Mouse (Mus musculus): ENCODE results near the gene Ptpn18.
"Not testable (repeated sequence)": the region's sequence is repeated elsewhere in the genome, so short reads cannot be mapped to it uniquely, and the experiment has no call there.

Ptpn18 gene

GRCm38 (mm10) chr1:34505970-34506551, 46.5 kb downstream of the Ptpn18 start:
- in situ Hi-C loops (cut with MboI; ENCODE audit: low pct_unique_long_range_greater_than_20kb in 1 of 2, low sequenced_read_pairs in 2 of 2, unreplicated experiment in 1 of 2): no loop called here

- in situ Hi-C loops (cut with MboI; ENCODE audit: low pct_unique_long_range_greater_than_20kb in 1 of 2, low sequenced_read_pairs in 2 of 2, unreplicated experiment in 1 of 2): no loop called here
Measured at GRCm38 (mm10) chr1:34507986-34508385, 48.4 kb downstream of the Ptpn18 start.

- in situ Hi-C loops (cut with MboI; ENCODE audit: low pct_unique_long_range_greater_than_20kb in 1 of 2, low sequenced_read_pairs in 2 of 2, unreplicated experiment in 1 of 2): no loop called here
Measured at GRCm38 (mm10) chr1:34510575-34510981, 51.0 kb downstream of the Ptpn18 start.

- in situ Hi-C loops (cut with MboI; ENCODE audit: low pct_unique_long_range_greater_than_20kb in 1 of 2, low sequenced_read_pairs in 2 of 2, unreplicated experiment in 1 of 2): no loop called here
Measured at GRCm38 (mm10) chr1:34511027-34511426, 51.5 kb downstream of the Ptpn18 start.

GRCm38 (mm10) chr1:34513068-34513467, 53.5 kb downstream of the Ptpn18 start:
- in situ Hi-C loops (cut with MboI; ENCODE audit: low pct_unique_long_range_greater_than_20kb in 1 of 2, low sequenced_read_pairs in 2 of 2, unreplicated experiment in 1 of 2): no loop called here

GRCm38 (mm10) chr1:34516595-34516994, 57.0 kb downstream of the Ptpn18 start:
- in situ Hi-C loops (cut with MboI; ENCODE audit: low pct_unique_long_range_greater_than_20kb in 1 of 2, low sequenced_read_pairs in 2 of 2, unreplicated experiment in 1 of 2): no loop called here

- in situ Hi-C loops (cut with MboI; ENCODE audit: low pct_unique_long_range_greater_than_20kb in 1 of 2, low sequenced_read_pairs in 2 of 2, unreplicated experiment in 1 of 2): not testable (repeated sequence)
Measured at GRCm38 (mm10) chr1:34517297-34517696, 57.7 kb downstream of the Ptpn18 start.

- in situ Hi-C loops (cut with MboI; ENCODE audit: low pct_unique_long_range_greater_than_20kb in 1 of 2, low sequenced_read_pairs in 2 of 2, unreplicated experiment in 1 of 2): not testable (repeated sequence)
Measured at GRCm38 (mm10) chr1:34517797-34518196, 58.2 kb downstream of the Ptpn18 start.

- in situ Hi-C loops (cut with MboI; ENCODE audit: low pct_unique_long_range_greater_than_20kb in 1 of 2, low sequenced_read_pairs in 2 of 2, unreplicated experiment in 1 of 2): no loop called here
Measured at GRCm38 (mm10) chr1:34518259-34518658, 58.7 kb downstream of the Ptpn18 start.

- in situ Hi-C loops (cut with MboI; ENCODE audit: low pct_unique_long_range_greater_than_20kb in 1 of 2, low sequenced_read_pairs in 2 of 2, unreplicated experiment in 1 of 2): no loop called here
Measured at GRCm38 (mm10) chr1:34522205-34522849, 62.8 kb downstream of the Ptpn18 start.

GRCm38 (mm10) chr1:34522850-34523244, 63.3 kb downstream of the Ptpn18 start:
- in situ Hi-C loops (cut with MboI; ENCODE audit: low pct_unique_long_range_greater_than_20kb in 1 of 2, low sequenced_read_pairs in 2 of 2, unreplicated experiment in 1 of 2): no loop called here

- in situ Hi-C loops (cut with MboI; ENCODE audit: low pct_unique_long_range_greater_than_20kb in 1 of 2, low sequenced_read_pairs in 2 of 2, unreplicated experiment in 1 of 2): no loop called here
Measured at GRCm38 (mm10) chr1:34523647-34524046, 64.1 kb downstream of the Ptpn18 start.
